Mouse (Mus musculus) left cerebral cortex, postnatal 10 days (tissue): ENCODE measurements at regions not wholly inside any gene's neighbourhood (a gene's known extent, or its start where the extent isn't known, plus 50 kb on each side); places are given as distances from the start of the nearest gene placed in this dataset.

Experiments
- DNase-seq, 2 experiments: peaks; one replicate each; pipeline ENCODE4 v3.0.0; 2021 to 2022; ENCODE audit warnings: low spot score in 2 of 2, mixed read lengths in 1 of 2; ENCODE audit errors: extremely low spot score in 1 of 2
- intact Hi-C: fragments of 180-260 bp; cut with DNase I; formaldehyde crosslinking; loops from one replicate; pipeline ENCODE4 v1.15.1; 2025

DNA sequence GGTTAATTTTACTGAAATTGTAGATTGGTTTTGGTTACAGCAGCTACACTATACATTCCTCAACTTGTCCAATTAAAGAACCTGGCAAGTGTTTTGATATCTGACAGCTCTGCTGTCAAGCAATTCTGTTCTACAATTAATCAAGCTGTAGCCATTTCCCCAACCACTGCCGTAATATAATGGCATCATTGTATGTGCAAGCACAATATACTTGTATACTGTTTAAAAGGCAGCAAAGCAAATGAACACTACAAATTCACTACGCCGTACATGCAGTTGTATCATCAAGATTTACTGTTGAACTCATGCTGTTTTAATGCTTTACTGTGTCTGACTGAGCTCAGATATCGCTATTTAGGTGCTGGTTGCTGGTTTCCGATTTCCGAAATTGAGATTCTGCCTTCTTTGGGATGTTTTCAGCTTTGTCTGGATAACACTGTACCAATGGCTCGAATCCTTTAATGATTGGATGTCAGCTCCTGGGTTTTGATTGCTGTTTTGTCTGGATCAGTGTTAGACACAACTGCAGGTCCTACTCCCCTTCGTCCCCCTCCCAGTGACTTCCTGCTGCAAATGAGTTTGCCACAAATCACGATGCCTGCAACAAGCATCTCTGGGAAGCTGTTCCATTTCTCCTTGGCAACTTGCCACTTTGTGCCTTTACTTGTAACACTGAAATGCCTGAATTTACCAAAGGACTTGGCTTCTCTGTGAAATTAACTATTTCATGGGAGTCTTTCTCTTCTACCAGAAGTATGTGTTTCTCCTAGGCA lies 294.4 kb upstream of the Tank start:
- DNase-seq = peak; percentile 18 to 23
- intact Hi-C loops = no loop called here

DNA sequence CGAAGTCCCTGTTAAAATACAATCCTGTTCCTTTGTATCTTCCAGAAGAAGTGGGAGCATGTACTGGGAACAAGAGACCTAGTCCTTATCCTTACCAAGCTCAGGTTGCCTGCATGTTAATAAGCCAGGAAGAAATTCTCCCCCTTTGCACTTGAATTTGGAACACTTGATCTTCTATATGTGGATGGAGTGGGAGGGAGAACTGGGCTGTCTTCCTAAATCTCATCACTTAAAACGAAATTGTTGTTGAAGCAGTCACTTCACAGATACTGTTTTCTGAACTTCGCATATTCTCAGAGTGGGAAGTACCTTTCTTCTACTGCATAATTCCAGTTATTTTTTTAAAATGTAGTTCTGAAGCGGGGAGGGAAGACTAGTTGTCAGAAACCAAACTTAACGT lies 305.7 kb upstream of the Tank start:
- DNase-seq = peak in 1 of 2 experiments; percentile 13
- intact Hi-C loops = no loop called here

DNA sequence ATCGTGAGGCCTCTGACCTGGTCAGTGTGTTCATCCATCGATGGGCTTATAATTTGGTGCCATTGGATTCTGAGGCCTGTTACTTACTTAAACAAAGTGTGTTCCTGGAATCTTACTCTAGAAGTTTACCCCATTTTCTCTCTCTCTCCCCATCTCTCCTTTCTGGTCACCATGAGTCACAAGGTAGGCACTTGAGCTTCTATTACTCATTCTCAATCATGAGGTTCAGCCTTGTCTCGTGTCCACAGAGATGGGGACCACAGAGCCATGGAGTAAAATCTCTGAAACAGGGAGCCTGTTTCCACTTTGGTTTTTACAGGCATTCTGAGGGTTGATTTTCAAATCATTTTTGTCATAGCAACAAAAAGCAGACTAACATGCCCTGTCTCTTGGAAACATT lies 304.7 kb upstream of the Rbms1 start:
- DNase-seq = no peak
- intact Hi-C loops = no loop called here

GRCm38 (mm10) chr2:61250068-61250800 lies 287.2 kb upstream of the Rbms1 start:
- no peak for DNase-seq
- intact Hi-C loops = no loop called here

- no peak for DNase-seq
- intact Hi-C loops = no loop called here
Observed at GRCm38 (mm10) chr2:61247956-61248355, 285.0 kb upstream of the Rbms1 start.

DNA sequence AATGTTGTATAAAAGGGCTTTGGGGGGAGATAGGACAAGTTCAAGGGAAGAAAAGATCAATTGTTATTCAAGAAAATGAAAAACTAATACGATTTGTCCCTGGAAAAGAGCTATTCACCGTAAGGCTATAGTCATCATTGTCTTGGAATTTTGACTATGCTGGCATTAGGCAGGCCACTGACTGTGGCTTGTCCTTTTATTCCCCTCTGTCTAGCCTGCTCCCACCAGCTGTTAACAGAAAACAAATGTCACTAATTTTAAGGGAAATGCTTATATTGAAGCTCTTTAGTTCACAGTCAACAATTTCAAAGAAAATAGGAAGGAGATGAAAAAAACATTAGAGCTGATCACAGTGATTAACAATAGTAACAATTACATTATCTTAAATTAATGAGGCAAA lies 284.3 kb upstream of the Rbms1 start:
- intact Hi-C loops = no loop called here
- DNase-seq = no peak

DNA sequence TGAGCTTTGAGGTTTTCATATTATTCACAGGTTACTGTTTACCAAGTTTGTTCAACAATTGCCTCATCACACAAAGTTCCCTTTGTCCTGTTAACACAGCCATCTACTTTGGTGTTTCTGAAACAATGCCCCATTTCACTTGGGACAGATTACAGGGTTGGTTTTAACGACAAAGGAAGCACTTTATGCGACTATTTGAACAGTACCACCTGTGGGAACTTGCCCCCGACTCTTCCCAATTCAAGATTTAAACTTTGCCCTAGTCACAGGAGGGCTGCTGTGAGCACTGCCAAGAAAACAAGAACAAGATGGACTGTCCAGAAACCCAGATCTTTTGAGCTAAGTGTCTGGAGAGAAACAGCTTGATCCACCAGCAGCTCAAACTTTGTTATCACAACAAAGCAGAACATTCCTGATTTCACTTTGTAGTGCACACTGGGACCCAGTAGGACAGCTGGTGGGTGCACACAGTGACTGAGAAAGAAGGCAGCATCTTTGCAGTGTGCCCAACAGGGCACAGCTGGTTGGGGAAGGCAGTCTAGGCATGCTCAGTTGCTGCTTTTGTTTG lies 283.8 kb upstream of the Rbms1 start:
- intact Hi-C loops = no loop called here
- no peak for DNase-seq

GRCm38 (mm10) chr2:61245526-61245925 lies 282.5 kb upstream of the Rbms1 start:
- no peak for DNase-seq
- intact Hi-C loops = no loop called here

GRCm38 (mm10) chr2:61221676-61222075 lies 258.7 kb upstream of the Rbms1 start:
- peak in 1 of 2 experiments; percentile 18 for DNase-seq
- intact Hi-C loops = no loop called here

DNA sequence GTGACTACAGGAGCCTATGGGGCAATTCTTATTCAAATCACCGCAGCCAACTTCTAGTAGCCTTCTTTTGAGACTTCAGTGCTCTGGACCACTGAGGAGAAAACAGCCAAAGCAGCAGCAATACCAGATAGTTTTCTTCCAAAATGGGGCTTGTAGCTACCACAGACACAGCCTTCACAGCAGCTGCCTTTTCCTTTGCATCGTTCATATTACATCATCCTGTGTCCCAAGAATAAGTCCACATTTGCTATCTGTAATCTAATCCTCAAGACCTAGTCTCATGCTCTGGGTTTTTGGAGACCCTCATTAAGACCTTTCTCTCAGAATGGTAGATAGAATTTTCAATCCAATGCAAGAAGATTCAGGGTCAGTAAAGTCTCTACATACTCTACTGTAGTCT lies 258.2 kb upstream of the Rbms1 start:
- DNase-seq = no peak
- intact Hi-C loops = no loop called here

GRCm38 (mm10) chr2:61213951-61214350 lies 251.0 kb upstream of the Rbms1 start:
- intact Hi-C loops = no loop called here
- DNase-seq = no peak

GRCm38 (mm10) chr2:61201387-61201786 lies 238.4 kb upstream of the Rbms1 start:
- DNase-seq = no peak
- intact Hi-C loops = no loop called here

GRCm38 (mm10) chr2:61193976-61194375 lies 231.0 kb upstream of the Rbms1 start:
- no peak for DNase-seq
- intact Hi-C loops = no loop called here

- intact Hi-C loops = no loop called here
- no peak for DNase-seq
Observed at GRCm38 (mm10) chr2:61182424-61182979, 219.5 kb upstream of the Rbms1 start.

DNA sequence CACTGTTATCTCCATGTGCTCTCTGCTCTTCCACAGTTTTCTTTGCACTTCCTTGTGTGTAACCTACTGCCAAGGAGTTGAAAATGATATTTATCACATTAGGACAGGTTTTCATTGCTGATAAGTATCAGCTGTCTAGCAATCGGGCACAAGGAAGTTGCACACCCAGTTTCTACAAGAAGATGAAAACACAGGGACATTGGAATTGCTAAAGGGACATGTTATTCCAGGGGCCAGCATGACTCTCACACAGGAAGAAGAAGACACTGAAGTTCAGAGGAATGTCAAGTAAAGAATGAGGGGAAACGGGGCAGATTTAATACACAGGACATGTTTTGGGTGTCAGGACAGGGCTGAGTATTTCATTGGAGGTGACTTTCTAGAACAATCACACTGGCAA lies 214.8 kb upstream of the Rbms1 start:
- intact Hi-C loops = no loop called here

GRCm38 (mm10) chr2:61176807-61177206 lies 213.8 kb upstream of the Rbms1 start:
- DNase-seq = no peak
- intact Hi-C loops = no loop called here

More for the DNA sequence above, 214.8 kb upstream of the Rbms1 start:
- DNase-seq = no peak

GRCm38 (mm10) chr2:61173581-61173980 lies 210.6 kb upstream of the Rbms1 start:
- DNase-seq = no peak
- intact Hi-C loops = no loop called here

DNA sequence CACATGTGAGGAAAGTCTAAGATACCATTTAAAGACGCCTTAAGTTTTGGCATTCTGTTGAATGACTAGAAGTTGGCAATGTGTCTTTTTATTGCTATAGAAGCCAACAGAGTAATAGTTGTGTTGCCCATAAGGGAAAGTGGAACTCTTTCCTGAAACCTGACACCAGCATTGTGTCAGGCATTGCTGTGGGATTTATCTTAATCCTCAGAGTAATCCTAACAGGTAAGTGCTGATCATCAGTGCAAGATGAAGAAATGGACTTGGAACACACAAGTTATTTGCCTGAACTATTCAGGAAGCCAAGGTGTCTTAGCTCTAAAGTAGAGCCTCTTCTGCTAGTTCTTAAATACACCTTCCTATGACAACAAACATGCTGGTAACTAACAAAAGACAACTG lies 198.3 kb upstream of the Rbms1 start:
- intact Hi-C loops = no loop called here
- DNase-seq = no peak

DNA sequence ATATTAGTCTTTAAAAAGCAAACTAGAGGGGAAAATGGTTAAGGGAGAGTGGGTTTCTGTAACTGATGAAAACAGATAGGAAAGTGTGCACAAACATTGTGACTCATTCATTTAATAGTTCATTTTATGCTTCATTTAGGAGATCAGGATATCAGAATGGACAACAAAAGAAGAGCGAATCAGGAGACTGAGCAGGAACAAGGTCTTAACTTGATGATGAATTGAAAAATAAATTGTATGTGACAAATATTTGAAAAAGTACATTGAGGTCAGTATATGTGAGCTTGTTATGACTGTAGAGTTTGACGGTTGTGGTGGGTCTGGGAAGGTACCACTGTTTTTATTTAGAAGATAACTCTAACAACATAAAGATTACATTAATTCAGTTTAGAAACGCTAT lies 196.8 kb upstream of the Rbms1 start:
- no peak for DNase-seq
- intact Hi-C loops = no loop called here
